Mouse (Mus musculus) hindbrain, embryonic 10.5 days (tissue): ENCODE measurements around the gene Tmem129. TPM values are rescaled to one million over a fixed set of nuclear protein-coding genes. Genes with fewer than 3 reads are reported as not detected.

Experiments
- DNase-seq: peaks from one replicate; pipeline ENCODE4 v3.0.0-alpha.2; 2017; ENCODE audit warnings: low spot score
- H3K27ac ChIP-seq: fragments of 300-500 bp; sonication (generic); 2 replicates; pipeline ENCODE4 v1.5.1; 2016; ENCODE audit warnings: mild to moderate bottlenecking, moderate library complexity
- H3K27me3 ChIP-seq: fragments of 300-500 bp; sonication (generic); 2 replicates; pipeline ENCODE4 v1.6.1; 2016; ENCODE audit warnings: mild to moderate bottlenecking; ENCODE audit not compliant: poor library complexity, insufficient read depth, severe bottlenecking
- H3K36me3 ChIP-seq: fragments of 300-500 bp; sonication (generic); 2 replicates; pipeline ENCODE4 v1.6.1; 2016; ENCODE audit warnings: mild to moderate bottlenecking, moderate library complexity
- H3K4me1 ChIP-seq: fragments of 300-500 bp; sonication (generic); replicated peaks from 2 replicates; pipeline ENCODE4 v1.6.1; 2016; ENCODE audit warnings: mild to moderate bottlenecking
- H3K4me3 ChIP-seq: fragments of 300-500 bp; sonication (generic); 2 replicates; pipeline ENCODE4 v1.5.1; 2016; ENCODE audit warnings: mild to moderate bottlenecking, moderate library complexity
- H3K9me3 ChIP-seq: fragments of 300-500 bp; sonication (generic); 2 replicates; pipeline ENCODE4 v1.6.1; 2016; ENCODE audit warnings: mild to moderate bottlenecking, moderate library complexity
- WGBS: fragments of 180-500 bp; shearing (Covaris S2); methylation state at CpG from one replicate; pipeline ENCODE4 v1.1.7; 2016; 5-methylcytosine and 5-hydroxymethylcytosine counted together
- polyA plus RNA-seq: library from polyadenylated mRNA; unstranded; fragments of >200 nt; fragmentation: Nextera tagmentation; extraction: Ambion mirVana; gene quantifications from 2 replicates; pipeline ENCODE4 v1.2.1, GENCODE M21; 2016

Gene Tmem129
- 37.1 and 40.9 TPM in 2 replicates for polyA plus RNA-seq

DNA sequence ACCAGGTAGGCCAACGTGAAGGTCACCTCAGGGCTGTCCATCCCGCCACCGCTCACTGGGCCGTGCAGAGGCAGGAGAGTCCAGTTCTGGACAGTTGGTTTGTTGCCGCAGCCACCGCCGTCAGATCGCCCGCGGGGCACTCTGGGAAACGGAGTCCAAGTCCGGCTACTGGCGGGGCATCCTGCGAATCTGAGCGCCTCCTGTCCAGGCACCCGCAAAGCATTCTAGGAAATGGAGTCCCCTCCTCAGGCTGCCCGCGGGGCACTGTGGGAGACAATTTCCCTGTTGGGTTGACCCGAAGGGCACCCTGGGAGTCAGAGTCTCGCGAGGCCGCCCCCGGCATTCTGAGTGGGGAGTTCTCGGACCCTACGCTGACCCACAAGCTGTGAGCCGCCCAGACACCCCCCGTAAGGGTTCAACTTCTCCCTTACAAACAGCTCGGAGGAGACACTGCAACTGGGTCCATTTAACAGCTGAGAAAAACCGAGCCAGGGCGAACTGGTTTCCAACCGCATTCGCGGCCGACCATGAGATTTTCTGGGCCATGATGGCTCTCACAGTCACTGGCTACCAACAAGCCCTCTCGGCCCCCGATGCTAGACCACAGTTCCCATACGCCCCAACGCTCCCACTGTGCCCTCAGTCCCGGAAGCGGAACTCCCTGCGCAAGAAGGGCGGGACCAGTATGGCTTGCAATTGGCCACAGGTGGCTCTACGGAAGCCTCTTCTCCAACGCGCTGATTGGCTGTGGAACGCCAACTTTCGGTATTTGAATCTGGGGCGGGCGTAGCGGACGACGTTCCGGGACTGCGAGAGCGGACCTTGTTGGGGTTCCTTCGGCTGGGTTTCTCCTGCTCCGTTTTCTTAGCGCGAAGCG lies at the start of gene Tmem129, which contains the start of gene Tacc3:
Gene Tmem129 (minus strand): TSS at position 630 of the 877 bp plus-strand sequence.
Gene Tacc3 (plus strand): TSS at position 342 of the 877 bp plus-strand sequence.
- H3K9me3 ChIP-seq, result no peaks in the 10 kb centered on the region
- H3K4me1 ChIP-seq, result peaks cover 58% of the 10 kb centered on the region
- H3K27me3 ChIP-seq, result no peaks in the 10 kb centered on the region
- H3K4me3 ChIP-seq, result peak within 1 kb of the TSS; percentile 86
- peak; percentile 98 for DNase-seq
- under 1% methylated on average over 60 of the region's 60 CpGs for WGBS
- peaks cover 59% of the 10 kb centered on the region for H3K36me3 ChIP-seq
- H3K27ac ChIP-seq, result peak within 1 kb of the TSS; percentile 96

GRCm38 (mm10) chr5:33707163-33707562 lies 48.9 kb upstream of the Tmem129 start:
- WGBS, result 73% methylated on average over 4 of the region's 4 CpGs
- Histone ChIP-seq H3K9me3 (no peaks in the 10 kb centered on the region), H3K27ac (peak overlapping the region; percentile 91), H3K4me1 (peaks cover 59% of the 10 kb centered on the region), H3K27me3 (peaks cover 79% of the 10 kb centered on the region), H3K4me3 (no peak overlapping the region), H3K36me3 (no peaks in the 10 kb centered on the region)
- no peak for DNase-seq

DNA sequence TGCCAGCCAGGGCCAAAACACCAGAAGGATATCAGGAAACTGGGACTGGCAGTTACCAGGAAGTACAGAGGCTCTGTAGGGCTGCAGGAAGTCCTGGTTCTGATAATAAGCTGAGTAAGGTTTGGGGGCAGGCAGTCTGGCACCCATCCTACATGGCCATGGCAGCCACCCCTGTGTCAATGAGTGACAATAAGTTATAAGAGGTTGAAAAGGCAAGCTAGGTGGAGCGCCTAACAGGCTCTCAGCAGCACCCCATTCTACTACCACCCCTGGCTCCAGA lies 48.1 kb upstream of the Tmem129 start:
- Histone ChIP-seq H3K36me3 (no peaks in the 10 kb centered on the region), H3K27me3 (peaks cover 79% of the 10 kb centered on the region), H3K27ac (peak overlapping the region; percentile 91), H3K9me3 (no peaks in the 10 kb centered on the region), H3K4me1 (peaks cover 67% of the 10 kb centered on the region), H3K4me3 (peak overlapping the region; percentile 31; the same call in 1 of the 2 replicates)
- 77% methylated on average over 1 of the region's 1 CpGs for WGBS
- DNase-seq, result no peak

DNA sequence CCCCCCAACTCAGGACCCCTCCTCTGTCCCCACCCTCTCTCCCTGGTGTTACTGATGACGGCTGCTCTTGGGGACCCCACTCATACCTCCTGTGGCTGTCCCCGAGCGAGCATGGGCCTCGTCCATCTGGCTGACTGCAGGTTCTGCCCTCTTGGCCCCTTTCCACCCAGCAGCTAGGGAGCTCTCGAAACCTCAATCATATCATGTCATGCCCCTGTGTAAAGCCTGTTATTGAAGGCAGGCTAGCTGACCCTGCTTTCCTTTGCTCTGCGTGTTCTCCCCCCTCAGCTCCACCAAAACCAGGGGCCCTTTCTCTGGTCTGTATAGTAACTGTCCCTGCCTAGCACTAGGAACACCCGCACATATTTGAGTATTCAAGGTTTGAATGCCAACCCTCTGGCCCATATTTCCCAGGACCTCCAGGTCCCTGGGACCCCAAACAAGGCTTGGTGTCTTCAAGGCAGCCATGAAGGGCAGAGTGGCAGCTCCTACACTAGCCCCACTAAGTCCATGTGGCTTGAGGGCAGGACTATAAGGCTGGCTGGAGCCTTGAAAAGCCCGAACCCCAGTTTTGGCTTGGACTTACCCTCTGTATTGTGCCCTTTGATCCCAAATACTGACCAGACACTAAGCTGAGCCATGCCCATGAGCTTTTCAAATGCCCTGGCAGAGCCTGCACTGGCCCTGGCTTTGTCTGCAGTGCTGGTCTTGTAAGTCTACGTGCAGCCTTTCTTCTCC lies 47.6 kb upstream of the Tmem129 start:
- H3K27me3 ChIP-seq, result peaks cover 83% of the 10 kb centered on the region
- H3K27ac ChIP-seq, result peak overlapping the region; percentile 91
- no peaks in the 10 kb centered on the region for H3K9me3 ChIP-seq
- H3K4me1 ChIP-seq, result peaks cover 72% of the 10 kb centered on the region
- 13% methylated on average over 9 of the region's 9 CpGs for WGBS
- peak overlapping the region; percentile 31 for H3K4me3 ChIP-seq
- no peaks in the 10 kb centered on the region for H3K36me3 ChIP-seq
- no peak for DNase-seq

DNA sequence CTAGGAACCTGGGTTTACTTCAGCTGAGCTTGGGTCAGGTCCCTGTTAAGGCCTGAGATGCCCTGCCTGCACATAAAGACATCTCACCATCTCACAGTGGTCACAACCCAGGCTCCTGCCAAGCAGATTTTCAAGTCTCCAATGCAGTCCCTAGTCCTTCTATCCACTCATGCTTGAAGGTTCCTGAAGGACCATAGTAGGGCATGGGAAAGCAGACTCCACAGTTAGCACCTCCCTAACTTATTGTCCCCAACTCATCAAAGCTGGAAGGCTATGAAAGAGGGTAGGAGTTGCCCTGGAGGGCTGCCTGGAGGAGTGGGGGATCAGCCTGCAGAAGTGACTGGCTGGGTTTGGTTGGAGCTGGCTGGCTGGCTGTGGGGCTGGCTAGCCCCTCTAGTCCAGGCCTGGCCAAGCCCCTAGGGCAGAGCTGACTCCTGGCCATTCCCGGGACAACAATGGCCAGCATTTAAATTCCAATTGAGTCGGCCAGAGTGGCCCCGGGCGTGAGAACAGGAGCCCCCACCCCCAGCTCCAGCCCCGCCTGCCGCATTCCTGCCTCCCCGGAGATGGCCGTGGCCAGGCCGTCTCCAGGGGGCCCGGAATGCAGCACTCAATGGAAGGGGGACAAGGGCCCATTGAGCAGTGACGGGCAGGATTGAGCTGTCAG lies 46.9 kb upstream of the Tmem129 start:
- DNase-seq, result peak; percentile 90
- Histone ChIP-seq H3K27me3 (peaks cover 83% of the 10 kb centered on the region), H3K27ac (peak overlapping the region; percentile 91), H3K4me3 (peak overlapping the region; percentile 31), H3K36me3 (no peaks in the 10 kb centered on the region), H3K4me1 (peaks cover 79% of the 10 kb centered on the region), H3K9me3 (no peaks in the 10 kb centered on the region)
- WGBS, result 1% methylated on average over 11 of the region's 11 CpGs

GRCm38 (mm10) chr5:33703999-33704398 lies 45.8 kb upstream of the Tmem129 start:
- DNase-seq, result peak; percentile 35

DNA sequence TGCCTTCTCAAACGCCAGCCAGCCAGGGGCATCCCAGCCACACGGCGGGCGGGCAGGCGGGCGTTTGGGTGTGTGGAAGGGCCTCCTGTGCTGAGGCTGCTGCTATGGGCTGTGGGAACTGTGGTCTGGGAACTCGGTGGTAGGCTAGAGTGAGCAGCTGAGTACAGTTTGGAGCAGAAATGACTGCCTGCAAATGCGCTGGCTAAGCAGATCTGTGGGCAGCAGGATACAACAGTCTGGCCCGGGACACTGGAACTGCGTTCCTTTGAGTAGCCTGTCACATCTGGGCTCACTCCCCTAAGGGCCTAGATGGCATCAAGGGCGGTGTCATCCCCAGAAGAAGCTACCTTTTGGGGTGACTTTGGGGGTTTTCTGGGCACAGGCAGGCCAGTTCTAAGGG lies 43.6 kb upstream of the Tmem129 start:
- peak overlapping the region; percentile 95 for H3K27ac ChIP-seq
- DNase-seq, result no peak
- 89% methylated on average over 11 of the region's 11 CpGs for WGBS
- no peaks in the 10 kb centered on the region for H3K9me3 ChIP-seq
- H3K4me1 ChIP-seq, result peaks cover 99% of the 10 kb centered on the region
- H3K36me3 ChIP-seq, result no peaks in the 10 kb centered on the region
- H3K27me3 ChIP-seq, result peaks cover 86% of the 10 kb centered on the region
- H3K4me3 ChIP-seq, result no peak overlapping the region

More at GRCm38 (mm10) chr5:33703999-33704398, 45.8 kb upstream of the Tmem129 start:
- peak overlapping the region; percentile 91 for H3K27ac ChIP-seq
- peaks cover 86% of the 10 kb centered on the region for H3K27me3 ChIP-seq
- peaks cover 90% of the 10 kb centered on the region for H3K4me1 ChIP-seq
- WGBS, result 24% methylated on average over 8 of the region's 8 CpGs
- H3K9me3 ChIP-seq, result no peaks in the 10 kb centered on the region
- H3K4me3 ChIP-seq, result peak overlapping the region; percentile 31; the same call in 1 of the 2 replicates
- H3K36me3 ChIP-seq, result no peaks in the 10 kb centered on the region

DNA sequence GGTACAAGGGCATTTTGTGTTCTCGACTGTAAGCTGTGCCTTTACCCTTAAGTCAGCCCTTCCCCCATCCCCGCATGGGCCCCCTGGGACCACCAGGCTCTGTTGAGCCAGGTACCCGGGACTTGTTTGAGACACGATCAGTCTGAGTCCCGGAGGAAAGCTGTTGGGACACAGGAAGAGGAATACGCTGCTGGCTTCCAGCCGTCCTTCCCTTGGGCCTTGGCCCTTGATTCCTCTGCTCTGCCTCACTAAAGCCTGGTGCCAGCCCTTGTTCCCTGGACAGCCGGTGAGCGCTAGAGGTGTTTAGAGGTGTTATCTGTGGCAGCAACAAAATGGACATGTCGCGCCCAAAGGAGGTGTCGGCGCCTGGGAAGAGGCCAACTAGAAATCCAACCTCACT lies 41.8 kb upstream of the Tmem129 start:
- H3K36me3 ChIP-seq, result no peaks in the 10 kb centered on the region
- 48% methylated on average over 13 of the region's 13 CpGs for WGBS
- peaks cover 91% of the 10 kb centered on the region for H3K27me3 ChIP-seq
- DNase-seq, result no peak
- 0 out of 2 replicates have a peak overlapping the region, but pooled peaks have one; percentile 2 for H3K4me3 ChIP-seq
- peaks cover 99% of the 10 kb centered on the region for H3K4me1 ChIP-seq
- peak overlapping the region; percentile 95 for H3K27ac ChIP-seq
- no peaks in the 10 kb centered on the region for H3K9me3 ChIP-seq

- H3K36me3 ChIP-seq, result no peaks in the 10 kb centered on the region
- no peak for DNase-seq
- H3K4me3 ChIP-seq, result 0 out of 2 replicates have a peak overlapping the region, but pooled peaks have one; percentile 11
- WGBS, result 83% methylated on average over 5 of the region's 5 CpGs
- peaks cover 94% of the 10 kb centered on the region for H3K27me3 ChIP-seq
- no peaks in the 10 kb centered on the region for H3K9me3 ChIP-seq
- H3K4me1 ChIP-seq, result peaks cover 99% of the 10 kb centered on the region
- peak overlapping the region; percentile 95 for H3K27ac ChIP-seq
Measured at GRCm38 (mm10) chr5:33698669-33699068, 40.5 kb upstream of the Tmem129 start.

DNA sequence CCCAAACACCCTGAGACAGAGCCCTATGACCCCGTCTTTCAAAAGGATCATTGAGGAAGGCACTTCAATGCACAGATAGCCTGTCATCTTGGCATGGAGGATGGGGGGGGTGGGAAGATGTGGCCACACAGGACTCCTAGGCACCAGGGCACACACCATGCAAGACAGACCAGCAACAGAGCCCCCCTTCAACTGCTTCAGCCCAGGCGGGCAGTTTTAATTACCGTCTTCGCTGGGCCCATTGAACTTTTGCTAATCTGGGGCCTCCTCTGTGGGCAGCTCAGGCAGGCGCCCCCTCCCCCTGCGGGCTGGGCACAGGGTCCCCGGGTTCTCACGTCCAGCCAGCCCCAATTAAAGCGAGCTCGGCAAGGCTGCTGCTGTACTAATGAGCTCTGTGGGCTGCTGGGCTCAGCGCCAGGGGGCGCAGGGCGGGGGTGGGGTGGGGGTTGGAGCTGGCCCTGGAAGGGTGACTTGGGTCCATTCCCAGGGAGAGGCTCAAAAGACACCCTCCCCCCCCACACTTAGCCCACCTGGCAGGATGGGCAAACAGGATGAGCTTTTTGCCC lies 39.8 kb upstream of the Tmem129 start:
- Histone ChIP-seq H3K27me3 (peaks cover 97% of the 10 kb centered on the region), H3K36me3 (no peaks in the 10 kb centered on the region), H3K9me3 (no peaks in the 10 kb centered on the region), H3K4me1 (peaks cover 97% of the 10 kb centered on the region), H3K27ac (peak overlapping the region; percentile 95), H3K4me3 (0 out of 2 replicates have a peak overlapping the region, but pooled peaks have one; percentile 11)
- WGBS, result 18% methylated on average over 13 of the region's 13 CpGs
- no peak for DNase-seq

DNA sequence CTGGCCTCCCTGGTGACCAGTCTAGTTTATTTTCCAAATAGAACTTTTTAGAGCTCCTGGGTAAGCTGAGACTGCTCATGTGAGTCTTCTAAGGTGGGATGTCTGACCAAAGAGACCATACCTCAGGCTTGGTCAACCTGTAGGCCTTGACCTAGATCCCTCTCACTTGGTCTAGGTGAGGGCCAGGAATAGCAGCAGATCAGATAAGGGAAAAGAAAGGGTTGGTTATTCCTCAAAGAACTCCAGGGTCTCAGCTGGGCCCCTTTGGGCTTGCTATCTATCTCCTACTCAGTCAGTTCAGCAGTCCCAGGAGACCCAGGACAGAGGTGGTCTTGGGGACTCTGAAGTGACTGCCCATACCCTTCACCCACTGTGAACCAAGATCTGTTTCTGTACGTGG lies 39.3 kb upstream of the Tmem129 start:
- H3K4me1 ChIP-seq, result peaks cover 97% of the 10 kb centered on the region
- H3K27ac ChIP-seq, result peak overlapping the region; percentile 95
- no peak for DNase-seq
- H3K4me3 ChIP-seq, result 0 out of 2 replicates have a peak overlapping the region, but pooled peaks have one; percentile 11
- peaks cover 97% of the 10 kb centered on the region for H3K27me3 ChIP-seq
- H3K36me3 ChIP-seq, result no peaks in the 10 kb centered on the region
- 18% methylated on average over 1 of the region's 1 CpGs for WGBS
- H3K9me3 ChIP-seq, result no peaks in the 10 kb centered on the region

DNA sequence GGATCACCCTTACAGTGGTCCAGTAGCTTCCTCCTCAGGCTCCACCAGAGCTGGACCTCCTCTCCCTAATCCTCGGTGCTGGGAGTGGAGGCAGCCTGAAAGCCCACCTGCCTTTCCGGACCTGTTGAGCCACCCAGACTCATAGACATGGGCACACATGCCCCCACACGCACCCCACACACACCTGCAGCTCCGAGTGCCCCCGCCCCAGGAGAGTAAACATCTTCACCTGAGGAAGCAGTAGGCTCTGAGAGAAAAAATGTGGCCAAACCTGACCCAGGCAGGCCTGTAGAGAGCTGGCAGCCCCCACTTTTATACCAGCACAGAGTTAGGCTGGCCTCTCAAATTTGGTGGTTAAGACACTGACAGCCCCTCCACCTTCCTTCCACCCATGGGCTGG lies 38.2 kb upstream of the Tmem129 start:
- no peak for DNase-seq
- H3K27ac ChIP-seq, result peak overlapping the region; percentile 95
- peak overlapping the region; percentile 54; the same call in 1 of the 2 replicates for H3K4me3 ChIP-seq
- peaks cover 97% of the 10 kb centered on the region for H3K27me3 ChIP-seq
- no peaks in the 10 kb centered on the region for H3K36me3 ChIP-seq
- WGBS, result 50% methylated on average over 5 of the region's 5 CpGs
- no peaks in the 10 kb centered on the region for H3K9me3 ChIP-seq
- peaks cover 95% of the 10 kb centered on the region for H3K4me1 ChIP-seq
